Mouse (Mus musculus): ENCODE data around the gene Kcna7.

Gene Kcna7

DNA sequence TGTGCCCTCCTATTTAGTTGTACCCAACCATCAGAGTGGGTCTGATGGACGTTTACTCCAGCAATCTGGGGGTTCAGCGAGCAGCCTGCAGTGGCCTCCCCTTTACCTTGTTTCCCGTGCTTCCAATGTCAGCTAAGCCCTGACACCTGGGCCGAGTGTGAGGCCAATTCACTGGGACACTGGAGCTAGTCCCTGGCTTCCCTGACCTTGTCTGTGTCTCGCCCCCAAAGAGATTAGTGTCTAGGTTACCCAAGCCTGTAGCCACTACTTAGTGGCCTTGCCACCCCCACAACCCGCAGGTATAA lies 15.1 kb downstream of the Kcna7 start, which contains the start of gene Lhb:
Lhb (plus strand) TSS at position 206 of the 305 bp plus-strand sequence.
- in situ Hi-C loops (cut with MboI, MseI), result no loop called here

DNA sequence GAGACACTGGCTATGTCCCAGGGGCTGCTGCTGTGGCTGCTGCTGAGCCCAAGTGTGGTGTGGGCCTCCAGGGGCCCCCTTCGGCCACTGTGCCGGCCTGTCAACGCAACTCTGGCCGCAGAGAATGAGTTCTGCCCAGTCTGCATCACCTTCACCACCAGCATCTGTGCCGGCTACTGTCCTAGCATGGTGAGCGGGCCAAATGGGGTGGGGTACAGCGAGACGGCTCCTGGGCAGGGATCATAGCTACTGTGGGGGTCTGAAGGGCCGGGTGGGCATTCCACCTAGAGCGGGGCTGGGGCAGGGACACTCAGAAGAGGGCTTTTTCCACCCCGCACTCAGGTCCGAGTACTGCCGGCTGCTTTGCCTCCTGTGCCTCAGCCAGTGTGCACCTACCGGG lies 15.7 kb downstream of the Kcna7 start:
- in situ Hi-C loops (cut with MboI, MseI), result no loop called here

DNA sequence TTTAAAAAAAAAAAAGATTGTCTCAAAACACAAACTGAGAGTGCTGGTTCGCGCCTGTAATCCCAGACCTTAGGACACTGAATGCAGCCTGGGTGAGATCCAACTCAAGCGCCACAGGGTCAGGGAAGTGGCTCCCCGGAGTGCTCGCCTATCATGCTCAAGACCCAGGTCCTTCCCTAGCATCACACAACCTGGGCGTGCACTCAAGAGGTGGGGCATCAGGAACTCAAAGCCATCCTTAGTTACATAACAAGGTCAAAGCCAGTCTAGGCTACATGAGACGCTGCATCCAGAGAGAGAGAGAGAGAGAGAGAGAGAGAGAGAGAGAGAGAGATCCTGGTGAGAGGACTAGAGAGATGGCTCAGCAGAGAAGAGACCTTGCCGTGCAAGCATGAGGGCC lies 21.1 kb downstream of the Kcna7 start:
- in situ Hi-C loops (cut with MboI, MseI), result no loop called here

DNA sequence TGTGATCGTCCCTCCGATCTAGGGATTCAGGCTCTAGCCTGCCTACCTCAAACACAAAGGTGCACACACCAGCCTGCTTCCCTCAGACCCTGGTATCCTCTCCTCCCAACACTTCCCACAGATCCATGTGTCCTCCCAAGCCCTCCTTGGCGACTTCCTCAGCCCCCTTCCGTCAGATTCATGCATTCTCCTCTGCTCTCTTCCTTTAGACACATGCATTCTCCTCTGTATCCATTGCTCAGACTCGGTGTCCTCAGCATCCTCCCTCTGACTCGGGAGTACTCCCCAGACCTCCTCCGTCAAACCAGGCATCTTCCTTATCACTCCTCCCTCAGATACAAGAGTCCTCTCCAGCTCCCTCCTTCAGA lies 28.4 kb downstream of the Kcna7 start:
- in situ Hi-C loops (cut with MboI, MseI), result no loop called here

DNA sequence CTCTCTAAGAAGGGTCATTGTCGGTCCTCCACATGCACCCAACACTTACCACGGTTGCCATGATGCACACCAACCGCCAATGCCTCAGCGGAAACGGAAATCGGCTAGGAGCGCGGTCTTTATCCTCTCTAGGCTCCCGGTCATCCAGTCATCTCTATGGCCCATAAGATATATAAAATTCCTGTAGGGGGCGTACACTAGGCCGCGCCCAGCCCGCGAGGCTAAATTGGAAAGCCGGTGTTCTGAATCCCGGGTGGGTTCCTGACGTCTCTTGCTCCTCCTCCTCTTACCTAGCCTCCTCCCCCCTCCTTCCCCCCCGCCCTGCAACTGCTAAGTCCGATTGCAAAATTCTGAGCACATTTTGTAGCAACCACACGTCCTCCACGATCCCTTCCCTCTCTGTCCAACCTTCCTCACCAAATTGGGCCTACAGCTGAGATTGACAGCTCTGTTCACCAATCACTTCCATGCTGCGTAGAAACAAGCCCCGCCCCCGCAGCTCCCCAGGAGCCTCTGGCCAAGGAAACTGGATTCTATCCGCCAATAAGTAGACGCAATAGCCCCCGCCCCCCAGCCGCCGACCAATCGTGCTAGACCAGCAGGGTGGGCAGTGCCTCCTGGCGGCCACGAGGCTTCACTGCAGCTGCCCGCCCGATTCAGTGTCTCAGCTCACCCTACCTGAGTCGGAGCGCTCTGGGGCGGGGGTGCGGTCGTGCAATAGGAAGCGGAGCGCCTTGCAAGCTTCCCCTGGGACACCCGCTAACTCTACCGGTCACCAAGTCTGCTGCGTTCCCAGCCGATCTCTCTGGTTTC lies 29.0 kb downstream of the Kcna7 start, which contains the start of gene Gys1:
Gys1 (plus strand) TSS at position 642 of the 813 bp plus-strand sequence.
- in situ Hi-C loops (cut with MboI, MseI), result no loop called here

DNA sequence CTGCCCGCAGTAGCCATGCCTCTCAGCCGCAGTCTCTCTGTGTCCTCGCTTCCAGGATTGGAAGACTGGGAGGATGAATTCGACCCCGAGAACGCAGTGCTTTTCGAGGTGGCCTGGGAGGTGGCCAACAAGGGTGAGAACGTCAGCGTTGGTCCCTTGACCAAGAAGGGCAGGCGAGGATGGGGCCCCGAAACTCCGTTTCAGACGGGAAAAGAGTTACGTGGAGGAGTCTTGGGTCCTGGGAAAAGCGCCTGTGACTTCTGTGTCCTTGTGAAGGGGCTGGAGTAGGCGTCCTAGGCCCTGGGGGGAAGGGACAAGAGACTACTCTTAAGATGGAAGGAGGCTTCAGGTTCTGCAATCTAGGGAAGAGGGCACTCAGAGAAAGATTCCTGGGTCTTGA lies 29.6 kb downstream of the Kcna7 start:
- in situ Hi-C loops (cut with MboI, MseI), result no loop called here

DNA sequence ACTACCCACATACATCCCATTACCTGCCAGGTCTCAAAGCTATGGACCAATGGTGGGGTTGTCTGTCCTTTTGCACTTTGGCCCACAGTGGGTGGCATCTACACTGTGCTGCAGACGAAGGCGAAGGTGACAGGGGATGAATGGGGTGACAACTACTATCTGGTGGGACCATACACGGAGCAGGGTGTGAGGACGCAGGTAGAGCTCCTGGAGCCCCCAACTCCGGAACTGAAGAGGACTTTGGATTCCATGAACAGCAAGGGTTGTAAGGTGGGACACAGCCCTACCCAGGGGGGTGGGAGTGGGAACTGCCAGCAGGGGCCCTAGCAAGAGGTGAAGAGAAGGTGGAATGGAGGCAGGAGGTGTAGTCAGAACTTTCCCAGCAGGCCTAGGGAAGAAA lies 31.0 kb downstream of the Kcna7 start:
- in situ Hi-C loops (cut with MboI, MseI), result no loop called here

DNA sequence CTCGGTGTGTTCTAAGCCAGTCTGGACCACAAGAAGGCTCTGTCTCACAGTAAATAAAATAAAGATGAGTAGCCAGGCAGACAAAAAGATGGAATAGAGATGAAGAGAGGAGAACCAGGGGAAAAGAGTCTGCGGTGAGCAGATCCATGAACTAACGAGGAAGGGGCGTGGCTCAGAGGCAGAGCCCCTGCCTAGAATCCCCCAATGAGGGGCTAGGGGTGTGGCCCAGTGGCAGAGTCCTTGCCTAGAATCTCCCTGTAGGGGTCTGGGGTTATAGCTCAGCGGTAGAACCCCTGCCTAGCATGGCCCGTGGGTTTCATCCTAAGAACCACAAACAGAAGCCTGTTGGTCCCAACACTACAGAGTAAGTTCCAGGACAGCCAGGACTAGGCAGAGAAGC lies 31.6 kb downstream of the Kcna7 start:
- in situ Hi-C loops (cut with MboI, MseI), result no loop called here

DNA sequence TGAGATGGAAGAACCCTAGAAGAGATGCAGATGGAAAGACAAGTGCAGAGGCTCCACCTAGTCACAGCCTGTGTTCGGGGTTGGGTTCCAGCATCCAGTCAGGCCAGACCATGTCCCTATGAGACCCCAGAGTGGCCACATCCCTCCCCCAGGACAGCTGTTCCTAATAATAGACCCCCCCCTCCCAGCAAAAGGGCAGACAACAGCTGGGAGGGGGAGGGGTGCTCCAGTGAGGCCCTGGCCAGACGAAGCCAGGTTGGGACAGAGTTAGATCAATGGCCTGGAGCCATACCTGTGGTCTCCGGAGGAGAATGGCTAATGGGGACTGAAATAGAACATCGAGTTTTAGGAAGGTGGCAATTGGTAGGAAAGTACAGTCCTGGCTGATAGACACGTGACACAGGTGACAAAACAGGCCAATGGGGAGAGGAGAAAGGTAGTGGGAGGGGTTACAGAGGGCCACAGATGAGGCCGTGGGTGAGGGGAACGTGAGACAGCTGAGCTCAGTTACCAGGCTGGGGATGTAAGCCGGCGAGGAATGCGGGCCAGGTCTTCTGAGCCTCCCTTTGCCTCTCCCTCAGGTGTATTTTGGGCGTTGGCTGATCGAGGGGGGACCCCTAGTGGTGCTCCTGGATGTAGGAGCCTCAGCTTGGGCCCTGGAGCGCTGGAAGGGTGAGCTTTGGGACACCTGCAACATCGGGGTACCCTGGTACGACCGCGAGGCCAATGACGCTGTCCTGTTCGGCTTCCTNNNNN lies 32.2 kb downstream of the Kcna7 start, which contains the start of gene Ruvbl2:
Ruvbl2 (minus strand) TSS at position 576 of the 756 bp plus-strand sequence.
- in situ Hi-C loops (cut with MboI, MseI), result no loop called here

DNA sequence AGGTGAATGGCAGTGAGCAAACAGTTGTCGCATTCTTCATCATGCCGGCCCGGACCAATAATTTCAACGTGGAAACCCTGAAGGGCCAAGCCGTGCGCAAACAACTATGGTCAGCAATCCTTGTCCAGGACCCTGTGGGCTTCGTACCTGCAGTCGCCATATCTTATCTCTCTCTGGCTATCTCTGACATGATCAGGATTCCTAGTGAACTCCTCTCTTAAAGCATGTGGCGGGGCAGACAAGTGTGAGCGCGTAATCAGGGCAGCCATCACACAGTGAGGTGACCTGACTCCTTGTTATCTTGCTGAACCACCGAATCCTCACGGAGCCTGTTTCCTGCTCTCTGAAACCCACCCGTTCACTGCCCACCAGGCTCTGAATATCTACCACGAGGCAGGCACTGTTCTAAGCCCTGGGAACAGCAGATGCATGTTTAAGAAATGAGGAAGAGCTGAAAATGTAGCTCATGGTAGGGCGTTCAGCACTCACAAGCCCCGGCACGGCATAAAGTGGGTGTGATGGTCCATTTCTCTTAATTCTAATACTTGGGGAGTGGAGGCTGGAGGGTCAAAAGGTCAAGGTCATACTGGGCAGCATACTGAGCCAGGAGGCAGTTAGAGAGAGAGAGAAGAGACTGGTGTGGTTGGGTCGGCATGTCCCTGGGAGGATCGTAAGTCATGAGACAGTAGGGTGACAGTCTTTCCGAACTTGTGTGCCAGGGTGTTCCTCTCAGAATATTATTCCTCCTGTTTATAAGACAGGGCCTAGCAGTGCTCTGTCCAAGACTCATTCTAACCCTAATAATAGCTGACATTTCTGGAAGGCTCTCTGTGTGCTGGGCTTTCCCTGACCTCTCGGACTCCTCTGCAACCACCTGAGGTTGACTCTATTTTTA lies 38.3 kb downstream of the Kcna7 start:
- in situ Hi-C loops (cut with MboI, MseI), result no loop called here

DNA sequence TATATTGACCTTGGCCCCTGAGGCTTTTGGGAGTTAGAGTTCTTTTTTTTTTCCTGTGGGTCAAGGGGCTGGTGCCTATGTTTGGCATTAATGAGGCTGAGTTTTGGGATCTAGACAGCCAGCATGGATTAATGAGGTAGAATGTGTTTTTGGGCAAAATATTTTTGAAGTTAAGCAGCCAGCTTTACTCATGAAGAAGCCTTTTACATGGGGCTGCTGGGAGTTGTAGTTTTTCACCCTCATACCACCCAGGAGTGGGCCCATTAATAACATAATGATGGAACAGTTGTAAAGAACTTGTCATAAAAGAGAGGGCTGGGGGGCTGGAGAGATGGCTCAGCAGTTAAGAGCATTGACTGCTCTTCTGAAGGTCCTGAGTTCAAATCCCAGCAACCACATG lies 41.1 kb downstream of the Kcna7 start:
- in situ Hi-C loops (cut with MboI, MseI), result no loop called here

DNA sequence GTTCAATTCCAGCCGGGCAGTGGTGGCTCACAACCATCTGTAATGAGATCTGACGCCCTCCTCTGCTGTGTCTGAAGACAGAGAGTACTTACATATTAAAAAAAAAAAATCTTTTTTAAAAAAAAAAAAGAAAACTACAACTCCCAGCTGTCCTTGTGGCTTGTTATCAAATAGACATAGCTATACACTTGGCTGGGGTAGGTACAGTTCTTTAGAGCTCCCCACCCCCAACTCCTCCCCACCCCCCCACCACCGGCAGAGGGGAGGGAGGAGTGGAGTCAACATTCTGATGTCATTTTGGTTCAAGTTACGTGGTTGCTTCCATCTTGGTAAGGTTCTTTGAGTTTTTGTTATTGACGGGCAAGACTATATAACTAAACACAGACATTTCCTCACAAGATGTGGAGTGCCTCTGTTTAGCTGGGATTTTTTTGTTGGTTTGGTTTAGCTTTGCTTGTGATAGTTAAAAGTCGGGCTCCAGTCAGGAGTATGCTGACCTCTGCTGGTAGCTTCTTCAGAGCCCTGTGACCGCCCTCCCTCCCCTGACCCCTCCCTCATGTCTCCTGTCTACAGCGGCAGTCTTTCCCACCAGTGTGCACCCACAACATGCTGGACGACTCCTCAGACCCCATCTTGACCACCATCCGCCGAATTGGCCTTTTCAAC lies 42.0 kb downstream of the Kcna7 start:
- in situ Hi-C loops (cut with MboI, MseI), result no loop called here

DNA sequence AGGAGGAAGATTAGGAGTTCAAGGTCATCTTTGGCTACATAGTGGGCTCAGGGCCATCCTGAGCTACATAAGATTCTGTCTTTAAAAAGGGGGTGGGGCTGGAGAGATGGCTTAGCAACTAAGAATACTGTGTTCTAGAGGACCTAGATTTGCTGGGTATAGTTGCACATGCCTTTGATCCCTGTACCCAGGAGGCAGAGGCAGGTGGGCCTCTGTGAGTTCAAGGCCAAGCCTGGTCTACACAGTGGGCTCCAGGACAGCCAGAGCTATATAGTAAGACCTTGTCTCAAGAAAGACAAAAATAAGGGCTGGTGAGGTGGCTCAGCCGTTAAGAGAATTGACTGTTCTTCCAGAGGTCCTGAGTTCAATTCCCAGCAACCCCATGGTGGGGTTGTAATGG lies 44.5 kb downstream of the Kcna7 start:
- in situ Hi-C loops (cut with MboI, MseI), result no loop called here

DNA sequence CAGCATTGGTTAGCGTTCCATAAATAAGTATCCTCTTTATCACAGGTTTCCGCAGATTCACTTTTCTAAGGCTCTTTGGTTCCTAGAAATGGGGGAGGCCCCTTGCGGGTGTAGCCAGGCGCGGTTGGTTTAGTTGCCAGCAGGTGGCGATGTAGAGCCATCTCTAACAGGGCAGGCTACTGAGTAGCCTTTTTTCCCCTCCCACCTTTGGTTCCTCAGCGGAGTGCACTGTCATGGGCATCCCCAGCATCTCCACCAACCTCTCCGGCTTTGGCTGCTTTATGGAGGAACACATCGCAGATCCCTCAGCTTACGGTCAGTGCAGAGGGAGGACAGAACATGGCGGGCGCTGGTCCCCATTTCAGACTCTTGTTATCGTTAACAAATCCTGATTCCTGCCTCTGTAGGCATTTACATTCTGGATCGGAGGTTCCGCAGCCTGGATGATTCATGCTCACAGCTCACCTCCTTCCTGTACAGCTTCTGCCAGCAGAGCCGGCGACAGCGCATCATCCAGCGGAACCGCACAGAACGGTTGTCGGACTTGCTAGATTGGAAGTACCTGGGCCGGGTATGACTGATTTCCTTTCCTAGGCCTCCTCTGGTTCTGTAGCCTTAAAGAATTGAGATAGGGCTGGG lies 46.0 kb downstream of the Kcna7 start:
- in situ Hi-C loops (cut with MboI, MseI), result no loop called here

DNA sequence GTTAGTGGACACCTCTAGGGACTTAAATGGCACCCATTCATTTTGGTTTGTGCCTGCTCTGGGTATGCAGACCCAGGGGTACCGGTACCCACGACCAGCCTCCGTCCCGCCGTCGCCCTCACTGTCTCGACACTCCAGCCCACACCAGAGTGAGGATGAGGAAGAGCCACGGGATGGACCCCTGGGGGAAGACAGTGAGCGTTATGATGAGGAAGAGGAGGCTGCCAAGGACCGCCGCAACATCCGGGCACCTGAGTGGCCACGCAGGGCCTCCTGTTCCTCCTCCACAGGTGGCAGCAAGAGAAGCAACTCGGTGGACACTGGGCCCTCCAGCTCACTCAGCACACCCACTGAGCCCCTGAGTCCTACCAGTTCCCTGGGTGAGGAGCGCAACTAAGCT lies 49.5 kb downstream of the Kcna7 start:
- in situ Hi-C loops (cut with MboI, MseI), result no loop called here

DNA sequence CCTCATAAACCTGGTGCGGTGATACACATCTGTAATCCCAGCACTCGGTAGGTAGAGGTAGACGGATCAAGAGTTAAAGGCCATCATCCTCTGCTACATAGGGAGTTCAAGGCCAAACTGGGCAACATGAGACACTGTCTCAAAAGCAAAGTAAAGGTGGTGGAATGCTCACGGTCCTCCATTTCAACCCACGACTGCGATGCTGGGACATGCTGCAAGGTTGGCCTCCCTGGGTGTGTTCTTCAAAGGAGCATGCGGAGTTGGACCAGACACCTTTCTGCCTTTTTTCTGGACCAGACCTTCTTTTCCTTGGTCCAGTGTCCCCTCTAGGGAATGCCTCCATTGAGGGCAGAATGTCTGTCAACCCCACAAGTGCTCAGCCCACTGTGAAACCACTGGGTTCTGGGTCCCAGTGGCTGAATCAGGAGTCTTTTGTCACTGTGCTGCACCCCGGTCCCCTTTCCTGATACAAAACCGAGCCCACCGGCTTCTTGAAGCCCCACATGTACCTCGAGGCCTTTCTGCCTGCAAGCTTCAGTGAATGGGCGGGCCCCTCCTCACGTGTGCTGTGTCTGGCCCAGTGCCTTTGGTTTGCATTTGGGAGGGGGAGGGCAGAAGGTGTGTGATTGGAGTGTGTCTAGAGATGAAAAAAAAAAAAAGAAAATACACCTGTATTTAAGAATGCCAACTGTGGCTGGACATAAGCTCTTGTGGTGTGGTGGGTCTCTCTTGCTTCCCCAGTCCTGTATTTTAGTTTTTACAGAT lies 50.7 kb downstream of the Kcna7 start:
- in situ Hi-C loops (cut with MboI, MseI), result no loop called here

DNA sequence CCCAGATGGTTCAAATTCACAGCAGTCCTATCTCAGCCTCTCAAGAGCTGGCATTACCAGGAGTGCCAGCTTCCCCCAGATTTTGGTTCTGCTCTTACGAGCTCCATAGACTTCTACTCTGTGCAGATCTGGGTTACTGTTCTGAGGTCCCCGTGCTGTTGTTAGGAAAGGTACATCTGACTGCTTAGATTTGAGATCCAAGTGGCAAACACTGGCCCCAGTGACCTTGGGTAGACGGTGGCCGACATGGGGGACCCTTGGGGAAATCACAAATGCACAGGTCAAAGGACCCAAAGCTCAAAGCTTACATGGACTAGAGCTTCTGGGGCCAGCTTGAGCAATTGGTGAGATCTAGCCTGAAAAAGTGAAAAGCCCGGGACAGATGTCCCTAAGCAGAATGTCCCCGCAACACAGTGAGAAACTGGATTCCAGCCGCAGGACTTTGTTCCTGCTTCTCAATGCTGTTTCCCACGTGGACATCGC lies 51.3 kb downstream of the Kcna7 start:
- in situ Hi-C loops (cut with MboI, MseI), result no loop called here

DNA sequence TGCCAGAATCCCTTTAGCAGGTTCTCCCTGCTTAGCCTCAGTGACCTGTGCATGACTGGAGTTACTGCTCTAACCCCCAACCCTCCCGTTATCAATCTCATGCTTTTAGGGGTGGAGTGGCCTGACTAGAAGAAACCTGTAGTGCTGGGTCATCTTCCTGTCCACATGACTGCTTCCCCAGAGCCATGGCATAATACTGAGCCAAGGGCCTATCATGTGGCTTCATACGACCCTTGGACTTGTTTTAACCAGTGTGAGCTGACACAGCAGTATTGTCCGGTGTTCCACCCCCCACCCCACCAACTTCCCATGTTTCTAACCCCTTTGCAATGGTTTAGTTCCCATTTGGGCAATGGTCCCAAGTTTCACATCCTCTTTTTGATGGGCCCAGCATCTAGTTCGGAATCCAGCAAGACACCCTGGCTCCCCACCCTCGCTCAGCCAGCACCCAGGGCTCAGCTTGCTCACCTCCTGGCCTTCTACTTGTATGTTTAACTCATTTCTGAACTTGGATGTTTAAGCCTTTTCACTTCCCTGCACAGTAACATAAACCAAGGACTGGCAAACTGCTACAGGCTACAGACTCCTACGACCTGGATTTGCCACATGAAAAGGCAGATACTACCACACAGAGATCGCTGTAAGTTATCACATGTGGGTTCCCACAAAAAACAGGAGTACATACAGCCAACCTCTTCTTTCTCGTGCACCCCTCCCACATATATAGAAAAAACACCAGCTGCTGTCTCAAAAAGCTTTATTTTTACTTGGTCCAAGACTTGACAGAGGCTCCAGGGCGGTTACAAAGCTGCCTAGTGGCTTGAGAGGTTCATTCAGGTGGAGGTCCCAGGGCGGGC lies 52.0 kb downstream of the Kcna7 start:
- in situ Hi-C loops (cut with MboI, MseI), result no loop called here
